Mouse (Mus musculus) C2C12 (cell line): ENCODE measurements at regions not wholly inside any gene's neighbourhood (a gene's known extent, or its start where the extent isn't known, plus 50 kb on each side); places are given as distances from the start of the nearest gene placed in this dataset.

Experiments
- CTCF ChIP-seq: IDR thresholded peaks from one replicate; pipeline ENCODE4 v1.5.1; 2011; ENCODE audit not compliant: control insufficient read depth, insufficient read depth, insufficient read length
- FOSL1 ChIP-seq: IDR thresholded peaks from one replicate; pipeline ENCODE4 v1.8.0; 2011; ENCODE audit warnings: mild to moderate bottlenecking, low read length; ENCODE audit not compliant: poor library complexity, insufficient read depth, severe bottlenecking
- MAX ChIP-seq: IDR thresholded peaks from one replicate; pipeline ENCODE4 v1.6.1; 2011; ENCODE audit warnings: mild to moderate bottlenecking, control low read depth
- MYOD1 ChIP-seq: IDR thresholded peaks from one replicate; pipeline ENCODE4 v1.6.1; 2011; ENCODE audit warnings: low read depth; ENCODE audit not compliant: control insufficient read depth, insufficient read length
- USF1 ChIP-seq: IDR thresholded peaks from one replicate; pipeline ENCODE4 v1.6.1; 2011; ENCODE audit warnings: low read depth, mild to moderate bottlenecking, control low read depth, moderate library complexity

- no peak for TF ChIP-seq CTCF
- no peak for TF ChIP-seq MAX
- no peak for TF ChIP-seq USF1
- no peak for TF ChIP-seq FOSL1
- no peak for TF ChIP-seq MYOD1
These were observed 259.9 kb downstream of the Rnd3 start for GRCm38 (mm10) chr2:50888992-50889391.
